Mouse (Mus musculus): ENCODE data around the gene Rhob. TPM values are rescaled to one million over a fixed set of nuclear protein-coding genes. Genes with fewer than 3 reads are reported as not detected.

Rhob gene
- total RNA-seq, 4 experiments from 2014 or later = 261 to 308 (median 282) TPM

GRCm38 (mm10) chr12:8506954-8507707, 7.3 kb upstream of the Rhob start:
- no peak for DNase-seq (ENCODE audit: low spot score in 2 of 2)

GRCm38 (mm10) chr12:8504131-8504530, 4.3 kb upstream of the Rhob start:
- no peak for DNase-seq (ENCODE audit: low spot score in 2 of 2)

DNA sequence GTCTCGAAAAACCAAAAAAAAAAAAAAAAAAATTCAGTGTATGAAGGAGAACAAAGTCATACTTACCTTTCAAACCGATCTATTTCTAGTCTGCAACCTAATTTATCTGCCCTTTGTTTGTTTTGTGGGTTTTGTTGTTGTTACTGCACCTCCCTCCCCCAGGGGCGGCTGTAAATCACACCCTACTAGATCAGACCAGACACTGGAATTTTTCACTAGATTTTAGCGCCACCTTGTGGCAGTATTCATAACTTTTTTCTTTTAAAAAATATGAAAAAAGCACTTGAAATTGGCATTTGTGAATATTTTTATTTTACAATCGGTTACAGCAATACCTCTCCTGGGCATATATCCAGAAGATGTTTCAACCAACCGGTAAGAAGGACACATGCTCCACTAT, 2.7 kb upstream of the Rhob start:
- DNase-seq (ENCODE audit: low spot score in 2 of 2) = no peak

DNA sequence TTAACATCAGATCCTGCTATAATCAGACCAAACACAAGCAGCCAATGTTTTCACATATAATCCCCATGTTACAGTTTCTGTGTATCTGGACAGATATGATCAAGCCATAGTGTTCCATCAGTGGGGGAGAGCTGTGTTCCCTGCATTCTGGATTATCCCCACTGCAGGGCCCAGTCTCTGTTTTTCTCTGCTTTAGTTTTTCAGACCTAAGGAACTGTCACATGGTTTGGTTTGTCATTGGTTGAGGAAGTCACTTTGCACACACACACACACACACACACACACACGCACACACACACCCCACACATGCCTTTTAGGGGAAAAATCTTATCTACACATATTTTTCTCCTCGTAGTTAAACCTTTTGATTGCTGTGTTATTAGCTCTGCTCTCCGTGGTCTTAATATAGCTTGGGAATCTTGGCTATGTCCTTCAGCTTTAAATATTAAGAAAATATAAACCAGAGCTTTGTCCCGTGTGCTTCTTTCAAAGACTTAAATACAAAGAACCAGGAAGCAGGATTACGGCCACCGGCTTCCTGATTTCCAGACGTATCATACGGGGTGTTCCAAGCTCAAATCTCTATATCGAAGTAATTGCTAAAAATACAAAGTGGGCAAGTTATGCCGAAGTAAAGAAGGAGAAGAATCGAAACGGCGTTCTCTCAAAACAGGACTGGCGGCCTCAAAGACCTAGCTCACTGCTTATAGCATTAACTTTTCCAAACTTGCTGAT, 1.9 kb upstream of the Rhob start:
- no peak for DNase-seq (ENCODE audit: low spot score in 2 of 2)

GRCm38 (mm10) chr12:8500597-8501570, 1.1 kb upstream of the Rhob start:
- peak in 1 of 2 experiments; percentile 32 for DNase-seq (ENCODE audit: low spot score in 2 of 2)

GRCm38 (mm10) chr12:8499001-8499870, 573 bp downstream of the Rhob start:
- peak; percentile 64 for DNase-seq (ENCODE audit: low spot score in 2 of 2)

GRCm38 (mm10) chr12:8498591-8499000, 1.2 kb downstream of the Rhob start:
- peak in 1 of 2 experiments; percentile 51 for DNase-seq (ENCODE audit: low spot score in 2 of 2)

DNA sequence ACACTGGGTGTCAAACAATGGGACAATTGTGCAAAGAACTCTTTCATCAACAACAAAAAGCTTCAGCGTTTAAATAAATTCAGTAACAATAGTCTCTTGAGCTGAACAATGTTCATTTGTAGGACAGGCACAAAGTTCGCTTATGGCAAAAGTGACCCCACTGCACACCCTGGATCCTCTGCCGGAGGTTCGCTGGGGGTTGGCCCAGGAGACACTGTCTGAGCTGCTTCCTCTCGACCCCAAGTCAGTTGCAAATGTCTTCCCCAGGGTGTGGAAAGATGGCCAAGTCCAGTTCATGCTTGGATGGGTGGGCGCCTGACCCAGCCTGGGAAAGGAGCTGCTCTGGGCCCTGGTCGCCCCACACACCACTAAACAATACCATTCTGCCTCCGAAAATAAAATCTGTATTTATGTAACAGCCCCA, 1.6 kb downstream of the Rhob start:
- peak; percentile 32 to 53 for DNase-seq (ENCODE audit: low spot score in 2 of 2)

DNA sequence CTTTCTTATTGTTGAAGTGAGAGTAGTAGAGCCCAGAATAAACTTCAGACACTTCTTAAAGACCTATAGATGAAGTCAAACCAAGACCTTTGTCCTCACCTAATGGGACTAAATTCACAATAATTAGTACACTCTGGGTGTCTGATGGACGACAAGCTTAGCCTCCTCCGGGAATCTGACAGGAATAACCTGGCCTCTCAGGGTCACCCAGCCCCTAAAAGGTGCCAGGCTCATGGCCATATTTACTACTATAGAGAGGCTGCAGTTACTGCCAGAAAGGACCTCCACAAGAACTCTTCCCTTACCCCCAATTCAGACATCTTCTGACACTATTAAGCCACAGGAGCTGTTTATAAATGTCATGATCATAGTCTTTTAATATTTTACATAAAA, 2.5 kb downstream of the Rhob start:
- DNase-seq (ENCODE audit: low spot score in 2 of 2) = no peak

DNA sequence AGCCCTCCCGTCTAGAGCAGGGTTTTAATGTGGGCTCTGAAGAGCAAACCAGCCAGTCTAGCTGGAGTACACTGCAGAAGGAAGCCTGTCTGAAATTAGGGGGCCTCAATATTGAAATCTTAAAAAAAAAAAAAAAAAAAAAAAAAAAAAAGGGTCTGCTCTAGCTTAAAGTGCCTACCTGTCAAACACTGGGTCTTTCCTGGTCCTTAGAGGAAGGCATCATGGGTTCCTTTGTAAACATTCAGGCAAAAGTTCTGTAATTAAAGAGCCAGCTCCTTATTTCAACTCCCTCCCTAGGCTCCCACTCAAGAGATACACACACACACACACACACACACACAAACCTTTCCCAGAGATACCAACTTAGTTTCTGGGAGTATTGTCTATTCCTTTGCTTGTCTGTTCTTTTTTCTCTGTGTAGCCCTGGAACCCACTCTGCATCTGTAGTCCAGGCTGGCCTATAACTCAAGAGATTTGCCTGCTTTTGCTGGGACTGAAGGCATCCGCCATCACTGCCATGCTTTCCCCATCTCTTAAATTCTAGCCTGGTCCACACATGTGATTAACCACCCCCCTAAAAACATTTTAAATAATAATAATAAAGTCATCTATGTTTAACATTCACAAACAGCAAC, 3.0 kb downstream of the Rhob start:
- no peak for DNase-seq (ENCODE audit: low spot score in 2 of 2)

DNA sequence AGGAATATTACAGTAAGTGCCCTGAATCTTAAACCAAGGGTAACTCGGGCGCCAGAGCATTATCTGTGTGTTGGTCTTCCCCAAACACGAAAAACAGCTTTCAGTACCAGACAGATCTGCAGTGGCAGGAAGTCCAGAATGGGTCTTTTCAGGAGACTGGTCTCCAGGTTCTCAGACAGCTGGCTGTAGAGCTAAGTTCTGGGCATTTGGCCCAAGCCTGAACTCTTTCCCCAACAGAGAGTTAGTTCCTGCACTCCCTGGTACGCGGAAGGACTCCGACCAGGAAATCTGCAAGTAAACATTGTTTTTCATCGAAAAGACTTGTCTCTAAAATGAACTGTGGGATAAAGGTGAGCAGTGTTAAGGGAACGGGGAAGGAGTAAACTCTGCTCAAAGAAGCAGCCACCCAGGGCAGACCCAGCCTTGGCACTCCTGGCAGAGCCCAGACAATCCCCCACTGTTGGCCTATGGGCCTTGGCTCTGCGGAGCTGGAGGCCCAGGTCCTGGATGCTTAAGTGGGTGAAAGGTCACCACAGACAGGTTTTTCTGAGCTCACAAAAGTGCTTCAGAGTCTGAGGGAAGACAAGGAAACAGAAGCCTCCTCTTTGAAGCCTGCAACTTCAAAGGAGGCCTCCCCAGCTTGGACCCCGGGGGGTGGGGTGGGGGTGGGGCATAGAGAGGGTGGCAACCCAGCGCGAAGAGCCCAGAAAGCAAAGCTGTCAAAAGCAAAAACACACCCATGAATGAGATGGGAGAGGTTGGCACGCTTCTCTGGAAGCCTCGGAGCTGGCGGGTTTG, 3.7 kb downstream of the Rhob start:
- peak in 1 of 2 experiments; percentile 57 for DNase-seq (ENCODE audit: low spot score in 2 of 2)

DNA sequence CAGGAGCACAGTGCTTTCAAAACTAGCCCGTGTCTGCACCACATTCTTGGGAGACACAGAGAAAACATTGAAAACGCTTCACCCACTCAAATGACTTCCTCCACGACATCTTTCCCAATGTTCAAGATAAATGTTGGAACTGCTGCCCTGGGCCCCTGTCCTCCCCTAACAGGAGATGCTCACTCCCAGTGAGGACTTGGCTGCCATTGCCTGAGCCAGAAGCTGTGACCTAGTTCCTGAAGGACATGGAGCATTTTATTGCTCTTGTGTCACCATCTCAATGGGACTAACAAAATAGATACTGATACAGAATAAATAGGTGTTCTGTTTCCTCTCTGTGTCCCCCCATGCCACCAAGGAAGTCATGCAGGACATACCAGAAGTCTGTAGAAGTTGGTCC, 5.1 kb downstream of the Rhob start:
- DNase-seq (ENCODE audit: low spot score in 2 of 2) = no peak

DNA sequence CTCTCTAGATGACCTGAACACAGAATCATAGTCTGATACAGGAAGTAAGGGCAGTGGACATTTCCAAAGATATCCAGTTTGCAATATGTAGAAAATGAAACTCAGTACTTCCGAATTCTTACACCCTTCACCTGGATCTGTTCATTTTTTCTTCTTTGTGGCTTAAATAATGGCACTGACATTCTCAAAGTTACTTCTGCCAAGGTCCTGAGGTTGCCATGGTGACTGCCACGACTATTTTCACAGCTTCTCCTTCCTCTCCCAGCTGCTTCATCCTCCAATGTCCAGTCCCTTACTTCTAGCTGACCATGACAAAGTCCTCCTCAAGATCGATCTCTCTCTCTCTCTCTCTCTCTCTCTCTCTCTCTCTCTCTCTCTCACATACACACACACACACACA, 6.4 kb downstream of the Rhob start:
- DNase-seq (ENCODE audit: low spot score in 2 of 2) = no peak

GRCm38 (mm10) chr12:8489098-8489497, 10.7 kb downstream of the Rhob start:
- DNase-seq (ENCODE audit: low spot score in 2 of 2) = no peak

DNA sequence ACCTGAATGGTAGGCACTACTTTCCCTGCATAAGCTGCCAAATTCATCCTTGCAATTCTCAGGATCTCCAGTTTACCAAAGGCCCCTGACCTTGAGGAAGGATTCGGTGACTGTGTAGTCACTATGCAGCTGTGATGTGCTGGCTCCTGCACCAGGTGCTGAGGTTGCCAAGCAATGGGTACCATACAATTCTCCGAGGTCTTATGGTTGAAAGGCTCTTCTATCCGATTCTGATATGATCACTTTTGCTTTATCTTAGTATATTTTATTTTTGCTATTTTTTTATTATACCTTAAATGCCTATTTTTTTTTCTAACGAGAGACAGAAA, 11.2 kb downstream of the Rhob start:
- no peak for DNase-seq (ENCODE audit: low spot score in 2 of 2)

- no peak for DNase-seq (ENCODE audit: low spot score in 2 of 2)
These were observed 11.7 kb downstream of the Rhob start for GRCm38 (mm10) chr12:8487959-8488651.

DNA sequence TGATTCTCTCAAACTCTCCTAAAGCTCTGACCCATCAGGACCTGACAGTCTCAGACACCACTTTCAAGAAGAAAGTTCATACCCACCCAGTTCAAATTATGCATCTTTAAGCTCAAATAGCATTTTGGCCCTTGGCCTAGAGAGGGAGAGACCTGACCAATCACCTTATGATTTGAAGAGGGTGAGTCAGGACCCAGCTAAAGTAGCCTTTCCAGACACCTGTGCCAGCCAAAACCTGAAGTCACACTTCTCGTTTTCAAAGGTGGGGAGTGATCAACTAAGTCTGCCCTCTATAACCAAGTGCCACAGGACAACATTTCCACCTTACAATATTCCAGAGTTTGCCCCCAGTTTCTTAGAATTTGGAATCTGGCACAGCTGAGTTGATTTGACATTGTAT, 12.5 kb downstream of the Rhob start:
- no peak for DNase-seq (ENCODE audit: low spot score in 2 of 2)

- DNase-seq (ENCODE audit: low spot score in 2 of 2) = no peak
These were observed 14.6 kb downstream of the Rhob start for GRCm38 (mm10) chr12:8485247-8485646.

GRCm38 (mm10) chr12:8482169-8482568, 17.6 kb downstream of the Rhob start:
- no peak for DNase-seq (ENCODE audit: low spot score in 2 of 2)

All from left cerebral cortex, adult 8-10 months (tissue).